Comparison of ENCODE assay signal across 18 mouse cellular contexts in genomic region chr6:99342416-99342815, GRCm38 (mm10).
A peak's percentile ranks its signal among the peaks of the same experiment; 100 is the strongest.
DNase-seq lines count a peak whose midpoint lies in the region; ATAC-seq lines count a peak whose summit lies in the region.
"Had no signal": no experiment of that assay in that cellular context is flagged by ENCODE, and none has a peak within 500 bp of the region (broad histone marks: within the 10 kb centered on the region; RNA-seq: fewer than 3 reads in every experiment).

No protein-coding gene starts in this region.

- ATAC-seq in megakaryocyte, adult 5-6 weeks (ENCODE audit: poor library complexity, severe bottlenecking), result peak; percentile 83
- ATAC-seq: forebrain, embryonic 14.5 days; hindbrain, postnatal 0 days had no signal

- DNase-seq in 416B (ENCODE audit: low read depth), result peak; percentile 52
- DNase-seq in B cell, adult 2 months, result peak; percentile 71
- DNase-seq in splenic B cell, adult 2 months (ENCODE audit: low read depth, low spot score), result peak; percentile 83
- no peak for DNase-seq in kidney, postnatal 14 days
- DNase-seq in urinary bladder, postnatal 14 days (ENCODE audit: low spot score), result no peak
- DNase-seq: adrenal gland, adult 8-10 months; cerebellum, adult 11 months; cerebellum, adult 8-10 months; cerebellum, postnatal 14 days; embryo, embryonic 11 days; gastrocnemius, postnatal 14 days; heart, postnatal 4 days had no signal

- no peaks in the 10 kb centered on the region for H3K27me3 ChIP-seq in splenic B cell, adult 2 months (ENCODE audit: control insufficient read depth, insufficient read depth, low read length, poor library complexity, severe bottlenecking)
- H3K27me3 ChIP-seq: embryonic facial prominence, embryonic 15.5 days; heart, embryonic 13.5 days; hindbrain, embryonic 12.5 days had no signal

- H3K36me3 ChIP-seq in splenic B cell, adult 2 months (ENCODE audit: control insufficient read depth, insufficient read depth, low read length, poor library complexity, severe bottlenecking), result no peaks in the 10 kb centered on the region
- H3K36me3 ChIP-seq: embryonic facial prominence, embryonic 15.5 days; heart, embryonic 13.5 days; hindbrain, embryonic 12.5 days had no signal

Comparison
In these comparisons a context has a peak if more than half of its experiments do, and no peak if none do; other contexts are left out.
1. DNase-seq: peak in 416B (single experiment), B cell, adult 2 months (2 of 2) and splenic B cell, adult 2 months (single experiment); none in kidney, postnatal 14 days (single experiment) and urinary bladder, postnatal 14 days (single experiment).